Mouse (Mus musculus) left cerebral cortex, adult 9 months (tissue): Measurements from ENCODE around the gene Tnfaip3.

Experiments used
- DNase-seq, 2 experiments: peaks; one replicate each; pipeline ENCODE4 v3.0.0; 2022; ENCODE audit warnings: low spot score in 2 of 2

Gene Tnfaip3

GRCm38 (mm10) chr10:18964856-18965255 is 50.6 kb downstream of the Tnfaip3 start:
- DNase-seq = no peak

DNA sequence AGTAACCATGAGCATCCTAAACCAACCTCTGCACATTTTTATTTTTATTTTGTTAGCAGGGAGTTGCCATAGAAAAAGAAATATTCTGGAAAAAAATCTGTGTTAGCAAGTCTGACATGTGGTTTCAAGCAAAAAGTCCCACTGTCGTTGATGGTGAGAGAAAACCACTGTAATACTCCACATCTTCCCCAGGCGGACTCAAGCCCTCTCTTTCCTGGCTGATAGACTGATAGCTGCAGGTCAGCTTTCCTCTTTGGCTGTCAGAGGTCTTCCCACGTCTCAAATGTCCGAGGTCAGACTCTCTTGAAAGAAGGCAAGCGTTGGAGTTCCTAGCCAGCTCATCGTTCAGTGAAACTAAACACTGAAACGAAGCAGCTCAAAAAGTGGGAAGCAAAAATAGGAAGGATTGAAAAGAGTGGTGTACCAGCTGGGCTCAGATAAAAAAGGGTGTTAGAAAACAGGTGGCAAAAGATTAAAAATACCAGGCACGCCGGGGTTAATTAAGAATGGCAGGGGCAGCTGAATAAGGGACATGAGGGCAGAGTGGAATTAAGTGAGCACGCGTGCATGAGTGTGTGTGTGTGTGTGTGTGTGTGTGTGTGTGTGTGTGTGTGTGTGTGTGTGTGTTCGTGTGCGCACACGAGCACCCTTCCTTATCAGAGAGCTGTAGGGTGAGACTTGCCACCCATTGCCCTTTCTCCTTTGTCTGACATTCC is 55.5 kb downstream of the Tnfaip3 start:
- no peak for DNase-seq

DNA sequence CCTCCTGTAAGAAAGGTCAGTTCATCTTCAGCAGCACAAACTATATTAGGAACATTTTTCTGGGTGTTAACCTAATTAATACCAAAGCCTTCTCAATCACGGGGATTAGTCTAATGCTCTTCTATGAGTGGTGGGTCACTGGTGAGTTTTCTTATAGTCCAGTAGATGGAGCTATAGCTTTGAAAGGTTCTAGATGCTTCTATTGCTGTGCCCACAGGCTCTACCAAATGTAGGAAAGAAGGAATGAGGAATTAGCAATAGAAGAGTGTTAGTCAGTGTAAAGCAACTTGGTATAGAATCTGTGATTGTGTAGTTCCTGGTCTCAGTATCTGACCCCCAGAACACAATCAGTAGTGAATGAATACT is 61.8 kb downstream of the Tnfaip3 start:
- DNase-seq = peak in 1 of 2 experiments; percentile 11

GRCm38 (mm10) chr10:18953011-18953705 is 62.3 kb downstream of the Tnfaip3 start:
- DNase-seq = no peak
